Mouse (Mus musculus): ENCODE measurements around the gene Cacna1e. TPM values are rescaled to one million over a fixed set of nuclear protein-coding genes. Genes with fewer than 3 reads are reported as not detected.

Cacna1e gene
- 0.15 and 0.18 TPM in 2 replicates for polyA plus RNA-seq (2015; fragmentation: Nextera tagmentation; extraction: Ambion mirVana)

DNA sequence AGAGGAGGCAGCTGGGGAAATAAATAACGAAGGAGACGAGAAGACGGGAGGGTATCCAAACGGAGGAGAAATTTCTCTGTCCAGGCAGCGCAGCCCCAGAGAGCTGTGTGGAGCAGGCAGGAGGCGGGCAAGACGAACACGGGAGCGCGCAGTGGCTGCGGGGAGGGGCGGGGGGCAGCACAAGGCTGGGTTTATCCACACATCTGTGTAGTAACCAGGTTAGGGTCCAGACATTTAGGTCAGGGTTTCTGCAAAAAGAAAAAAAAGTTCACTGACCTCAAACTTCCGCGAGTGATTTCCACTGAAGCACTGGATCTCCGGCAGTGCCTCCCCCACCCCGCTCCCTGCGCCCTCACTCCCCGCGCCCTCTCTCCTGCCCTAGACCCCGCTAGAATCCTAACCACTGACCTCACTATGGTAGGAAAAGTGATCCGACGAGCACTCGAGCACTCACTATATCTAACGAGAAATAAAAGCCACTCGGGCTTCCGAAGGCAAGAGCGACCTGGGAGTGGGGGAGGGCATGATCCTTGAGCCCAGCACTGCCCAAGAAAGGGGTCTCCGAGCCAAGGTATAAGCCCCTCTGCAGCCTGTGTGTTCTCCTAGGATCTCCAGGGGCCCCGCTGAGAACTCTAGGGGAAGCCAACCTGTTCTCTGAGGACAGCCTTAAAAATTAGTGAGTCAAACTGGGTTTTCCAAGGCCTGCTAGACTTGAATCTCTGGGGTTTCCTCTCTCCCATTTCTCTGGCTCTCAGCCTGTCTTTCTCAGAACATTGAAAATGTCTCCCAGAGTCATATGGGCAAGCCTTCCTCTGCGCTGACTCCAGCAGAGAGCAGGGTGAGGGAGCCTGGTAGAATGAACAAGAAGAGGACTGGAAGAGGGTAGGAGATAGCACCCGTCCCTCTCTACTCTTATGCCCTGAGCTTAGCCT is at the start of gene Cacna1e:
TSS of gene Cacna1e (minus strand) at position 227 of the 932 bp plus-strand sequence.

Other genes starting within 250 kb of the Cacna1e start
- 3.6 and 4.4 TPM in 2 replicates for gene Ier5, start 215.1 kb upstream of the Cacna1e start, polyA plus RNA-seq (2015; fragmentation: Nextera tagmentation; extraction: Ambion mirVana)

All from skeletal muscle tissue, postnatal 0 days (tissue).